Mouse (Mus musculus) liver, embryonic 14.5 days (tissue): ENCODE measurements around the gene Erv3. TPM values are rescaled to one million over a fixed set of nuclear protein-coding genes. Genes with fewer than 3 reads are reported as not detected.
"Not testable (repeated sequence)": the region's sequence is repeated elsewhere in the genome, so short reads cannot be mapped to it uniquely, and the experiment has no call there.

Experiments used
- ATAC-seq: fragments of 200-750 bp; cut with Nextera tagmentation; 2 replicates; pipeline ENCODE4 v1.8.0; 2017; ENCODE audit warnings: moderate number of reproducible peaks, mild to moderate bottlenecking, moderate library complexity; ENCODE audit not compliant: insufficient read depth
- DNase-seq, 3 experiments: peaks; one replicate each; pipeline ENCODE4 v3.0.0-alpha.2; 2012 to 2013; ENCODE audit warnings: low read depth in 3 of 3, low spot score in 3 of 3
- H3K27ac ChIP-seq: fragments of 300-500 bp; sonication (generic); 2 replicates; pipeline ENCODE4 v1.5.1; 2014; ENCODE audit warnings: moderate library complexity, mild to moderate bottlenecking, control low read depth, inconsistent platforms
- H3K27me3 ChIP-seq: fragments of 300-500 bp; sonication (generic); 2 replicates; pipeline ENCODE4 v1.6.1; 2014; ENCODE audit warnings: mild to moderate bottlenecking, low read length, moderate library complexity; ENCODE audit not compliant: control insufficient read depth, insufficient read depth
- H3K36me3 ChIP-seq: fragments of 300-500 bp; sonication (generic); replicated peaks from 2 replicates; pipeline ENCODE4 v1.6.1; 2014; ENCODE audit warnings: low read depth; ENCODE audit not compliant: control insufficient read depth, insufficient read depth
- H3K4me1 ChIP-seq, 2 experiments: fragments of 200-500 bp in 1 of 2; fragments of 300-500 bp in 1 of 2; sonication (generic) in 1 of 2; replicated peaks; 2 replicates each; pipeline ENCODE4 v1.6.1; 2012 to 2014; ENCODE audit warnings: antibody characterized with exemption in 1 of 2, inconsistent platforms in 1 of 2, low read length in 1 of 2; ENCODE audit not compliant: control insufficient read depth in 2 of 2, insufficient read depth in 2 of 2
- H3K4me2 ChIP-seq: fragments of 300-500 bp; sonication (generic); 2 replicates; pipeline ENCODE4 v1.6.1; 2014; ENCODE audit warnings: low read depth, mild to moderate bottlenecking, control low read depth, moderate library complexity
- H3K4me3 ChIP-seq, 2 experiments: fragments of 200-500 bp in 1 of 2; fragments of 300-500 bp in 1 of 2; sonication (generic) in 1 of 2; 2 replicates each; pipeline ENCODE4 v1.5.1; 2012 to 2014; ENCODE audit warnings: low read depth in 2 of 2, low read length in 2 of 2, mild to moderate bottlenecking in 2 of 2, control low read depth in 1 of 2, inconsistent platforms in 1 of 2, moderate library complexity in 1 of 2; ENCODE audit not compliant: insufficient read depth in 1 of 2
- H3K9ac ChIP-seq: fragments of 300-500 bp; sonication (generic); replicated peaks from 2 replicates; pipeline ENCODE4 v1.6.1; 2014; ENCODE audit warnings: mild to moderate bottlenecking, control low read depth, moderate library complexity
- H3K9me3 ChIP-seq: fragments of 300-500 bp; sonication (generic); 2 replicates; pipeline ENCODE4 v1.6.1; 2016; ENCODE audit warnings: low read length, mixed read lengths; ENCODE audit not compliant: control insufficient read depth
- CTCF ChIP-seq: IDR thresholded peaks from 2 replicates; pipeline ENCODE4 v1.5.1; 2016; ENCODE audit warnings: antibody characterized with exemption, low read depth, control low read depth
- EP300 ChIP-seq: IDR thresholded peaks from 2 replicates; pipeline ENCODE4 v1.6.1; 2016; ENCODE audit warnings: antibody characterized with exemption, low read depth
- WGBS: fragments of 180-500 bp; shearing (Covaris S2); extraction: QIAGEN DNeasy Blood & Tissue Kit; methylation state at CpG from one replicate; pipeline ENCODE4 v1.1.7; 2014; ENCODE audit not compliant: insufficient replicate concordance; 5-methylcytosine and 5-hydroxymethylcytosine counted together
- polyA plus RNA-seq, 2 experiments: library from polyadenylated mRNA; depleted of rRNA in 1 of 2; stranded (reverse) in 1 of 2; unstranded in 1 of 2; fragments of >200 nt; fragmentation: Nextera tagmentation in 1 of 2; extraction: Ambion mirVana in 1 of 2; gene quantifications; 2 replicates each; pipeline versions ENCODE4 v1.2.1 to v1.2.3; 2012 to 2014

The Erv3 gene
- polyA plus RNA-seq, 2 experiments, result 0.01 TPM; not detected in 1

DNA sequence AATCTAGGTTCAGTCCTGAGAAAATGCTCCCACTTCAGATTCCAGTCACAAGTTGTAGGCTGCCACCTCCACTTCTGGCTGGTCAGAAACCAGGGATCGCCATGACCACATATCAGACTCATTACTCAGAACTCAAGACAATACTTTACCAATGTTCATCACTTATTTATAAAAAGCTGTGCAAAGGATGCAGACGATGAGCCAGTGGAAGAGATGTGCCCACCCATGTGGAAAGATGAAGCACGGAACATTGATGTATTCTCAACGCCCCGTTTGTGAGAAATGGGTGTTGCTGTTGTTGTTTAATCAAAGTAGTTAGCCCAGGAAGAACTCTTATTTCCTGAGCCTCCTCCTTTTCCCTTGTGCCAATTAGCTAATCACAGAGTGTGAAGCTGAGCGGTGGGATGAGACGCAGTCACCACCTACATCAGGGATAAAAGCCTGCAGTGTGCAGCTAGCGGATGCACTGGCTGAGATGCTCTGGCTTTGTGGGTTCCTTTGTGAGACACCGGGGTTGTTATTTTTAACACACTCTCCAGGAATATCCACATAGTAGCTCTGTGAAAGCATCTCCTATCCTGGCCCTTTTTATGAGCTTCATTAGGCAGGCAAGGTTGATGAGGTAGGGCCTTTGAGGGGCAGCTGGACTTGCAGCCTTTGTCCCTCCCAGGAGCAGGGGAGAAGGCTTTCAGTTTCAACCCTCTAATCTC is 18.8 kb downstream of the Erv3 start:
- TF ChIP-seq EP300 (no peak), CTCF (no peak)
- H3K9me3 ChIP-seq, result no peaks in the 10 kb centered on the region
- no peaks in the 10 kb centered on the region for H3K27me3 ChIP-seq
- no peaks in the 10 kb centered on the region for H3K36me3 ChIP-seq
- no peak overlapping the region for H3K9ac ChIP-seq
- H3K4me2 ChIP-seq, result no peak overlapping the region
- H3K4me1 ChIP-seq, result peaks cover 0 to 6% of the 10 kb centered on the region in 2 experiments; a peak in 2 of 4 replicates
- 60% methylated on average over 9 of the region's 9 CpGs for WGBS
- DNase-seq (no peak), ATAC-seq (no peak)
- H3K4me3 ChIP-seq, result no peak overlapping the region
- H3K27ac ChIP-seq, result no peak overlapping the region

DNA sequence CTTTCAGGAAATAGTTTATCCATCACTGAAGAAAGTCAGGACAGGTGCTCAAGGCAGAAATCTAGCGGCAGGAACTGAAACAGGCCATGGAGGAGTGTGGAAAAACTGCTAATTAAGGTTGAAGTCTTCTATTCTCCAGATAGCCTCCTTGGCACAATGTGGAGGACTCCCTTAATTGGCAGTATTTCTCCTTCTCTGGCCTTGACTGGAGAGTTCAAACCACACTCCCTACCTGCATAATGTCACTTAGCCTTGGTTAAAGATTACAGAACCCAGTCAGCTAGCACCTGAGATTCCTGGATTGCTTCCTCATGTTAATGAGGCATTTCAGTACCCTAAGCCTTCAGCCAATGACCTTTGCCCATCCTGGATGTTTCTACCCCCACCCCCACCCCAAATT is 25.3 kb downstream of the Erv3 start:
- Histone ChIP-seq H3K36me3 (no peaks in the 10 kb centered on the region), H3K4me3 (no peak overlapping the region), H3K27ac (no peak overlapping the region), H3K27me3 (no peaks in the 10 kb centered on the region), H3K4me1 (no peaks in the 10 kb centered on the region), H3K9me3 (no peaks in the 10 kb centered on the region), H3K9ac (no peak overlapping the region), H3K4me2 (no peak overlapping the region)
- DNase-seq (no peak), ATAC-seq (no peak)
- TF ChIP-seq EP300 (no peak), CTCF (no peak)
- 68% methylated on average over 1 of the region's 1 CpGs for WGBS

DNA sequence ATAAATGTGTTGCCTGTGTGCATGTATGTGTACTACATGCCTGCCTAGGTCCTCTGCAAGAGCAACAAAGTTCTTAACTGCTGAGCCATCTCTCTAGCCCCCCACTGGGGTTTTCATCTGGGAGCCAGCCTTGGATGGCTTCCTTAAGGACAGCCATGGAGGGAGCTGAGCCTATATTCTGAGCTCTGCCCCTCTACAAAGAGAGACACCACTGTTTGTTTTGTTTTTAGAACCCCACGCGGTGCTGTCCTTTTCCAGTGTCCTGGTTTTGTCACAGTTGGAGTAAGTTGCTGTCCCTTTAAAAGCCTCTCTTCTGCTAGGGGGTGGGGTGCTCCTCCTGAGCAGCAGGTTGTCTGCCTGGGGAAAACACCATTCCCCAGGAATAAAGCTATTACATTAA is 27.7 kb downstream of the Erv3 start:
- H3K9me3 ChIP-seq, result no peaks in the 10 kb centered on the region
- H3K4me3 ChIP-seq, result no peak overlapping the region
- H3K4me1 ChIP-seq, result peaks cover 11% of the 10 kb centered on the region in 2 experiments
- no peak overlapping the region for H3K4me2 ChIP-seq
- DNase-seq, result no peak
- 32% methylated on average over 2 of the region's 2 CpGs for WGBS
- TF ChIP-seq EP300 (no peak), CTCF (no peak)
- no peak overlapping the region for H3K9ac ChIP-seq
- no peak overlapping the region for H3K27ac ChIP-seq
- ATAC-seq, result no peak
- no peaks in the 10 kb centered on the region for H3K27me3 ChIP-seq
- H3K36me3 ChIP-seq, result no peaks in the 10 kb centered on the region

DNA sequence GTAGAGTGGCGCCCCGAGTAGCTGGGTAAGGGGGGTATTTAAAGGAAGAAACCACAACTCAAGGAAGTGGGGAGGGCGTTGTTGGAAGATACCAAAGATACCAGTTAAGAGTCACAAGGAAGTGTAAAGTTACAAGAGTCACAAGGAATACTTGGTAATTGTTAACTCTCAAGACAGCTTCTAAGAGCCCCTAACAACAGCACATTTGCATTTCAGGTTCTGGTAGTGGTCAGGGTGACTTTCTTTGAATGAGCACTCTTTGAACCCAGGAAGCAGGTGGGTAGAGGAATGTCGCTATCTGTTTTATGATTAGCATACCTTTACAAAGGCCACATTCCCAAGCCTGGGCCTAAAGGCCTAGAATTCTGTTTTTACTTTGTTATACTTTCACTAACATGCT is 28.6 kb downstream of the Erv3 start:
- H3K27ac ChIP-seq, H3K4me2 ChIP-seq, ATAC-seq, H3K9me3 ChIP-seq, H3K9ac ChIP-seq, H3K36me3 ChIP-seq, H3K27me3 ChIP-seq, DNase-seq, H3K4me3 ChIP-seq: not testable (repeated sequence)
- WGBS, result 65% methylated on average over 4 of the region's 4 CpGs
- peaks cover 20% of the 10 kb centered on the region in 2 experiments for H3K4me1 ChIP-seq

DNA sequence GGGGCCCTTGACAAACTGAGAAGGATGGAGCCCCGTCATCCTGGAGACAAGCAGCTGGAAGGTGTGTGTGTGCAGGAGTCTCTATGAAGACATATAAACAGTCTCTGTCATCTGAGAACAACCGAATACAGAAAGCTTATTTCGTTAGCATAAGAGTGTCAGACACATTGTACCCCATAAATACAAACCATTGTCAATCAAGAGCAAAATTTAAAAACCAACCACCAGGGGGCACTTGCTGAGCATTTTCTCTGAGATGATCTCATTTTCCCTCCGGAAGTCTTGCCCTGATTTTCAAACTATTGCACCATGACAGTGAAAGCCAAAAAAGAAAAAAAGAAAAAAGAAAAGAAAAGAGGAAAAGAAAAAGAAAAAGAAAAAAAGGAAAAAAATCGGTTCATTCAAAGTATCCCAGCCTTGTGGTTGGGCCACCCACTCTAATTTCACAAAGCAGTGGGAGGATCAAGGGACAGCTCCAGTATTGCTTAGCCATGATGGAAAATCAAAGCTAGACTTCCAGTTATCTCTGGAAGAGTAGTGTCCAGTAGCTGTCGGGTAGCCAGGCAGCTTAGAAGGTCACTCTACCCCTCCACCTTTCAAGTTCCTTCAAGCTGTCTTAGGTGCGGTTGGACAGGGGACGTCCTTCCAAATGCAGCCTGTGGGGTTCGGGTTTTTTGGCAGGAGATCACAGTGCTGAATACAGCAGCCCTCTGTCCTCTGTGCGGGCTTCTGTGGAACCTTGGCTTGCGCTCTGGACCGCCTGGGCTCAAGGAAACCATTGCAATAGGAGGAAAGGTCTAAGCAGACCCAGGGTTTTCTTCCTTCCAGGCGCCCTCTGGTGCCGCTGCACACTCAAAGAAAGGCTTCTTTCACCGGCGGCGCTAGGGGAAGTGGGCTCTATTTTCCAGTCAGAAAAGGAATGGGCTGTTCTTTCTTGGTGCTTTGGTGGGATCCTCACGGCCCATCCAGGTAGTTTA is 31.3 kb downstream of the Erv3 start:
- ATAC-seq (no peak), DNase-seq (peak in 1 of 3 experiments; percentile 45)
- Histone ChIP-seq H3K4me3 (no peak overlapping the region), H3K36me3 (no peaks in the 10 kb centered on the region), H3K27me3 (no peaks in the 10 kb centered on the region), H3K9ac (no peak overlapping the region), H3K4me2 (peak overlapping the region; percentile 60), H3K27ac (peak overlapping the region; percentile 94), H3K4me1 (peaks cover 44 to 46% of the 10 kb centered on the region in 2 experiments), H3K9me3 (no peaks in the 10 kb centered on the region)
- TF ChIP-seq EP300, result no peak
- peak; percentile 61 for TF ChIP-seq CTCF
- 43% methylated on average over 18 of the region's 18 CpGs for WGBS
